Mouse (Mus musculus) liver, postnatal 0 days (tissue): Measurements from ENCODE around the gene Psmb6. TPM values are rescaled to one million over a fixed set of nuclear protein-coding genes. Genes with fewer than 3 reads are reported as not detected.

Experiments
- ATAC-seq: fragments of 200-750 bp; cut with Nextera tagmentation; 2 replicates; pipeline ENCODE4 v1.8.0; 2017; ENCODE audit warnings: mild to moderate bottlenecking, moderate library complexity
- DNase-seq: peaks from one replicate; pipeline ENCODE4 v3.0.0-alpha.2; 2016
- H3K27ac ChIP-seq: fragments of 300-500 bp; sonication (generic); 2 replicates; pipeline ENCODE4 v1.5.1; 2014; ENCODE audit warnings: antibody characterized with exemption, moderate library complexity, mild to moderate bottlenecking, low read depth
- H3K27me3 ChIP-seq: fragments of 300-500 bp; sonication (generic); 2 replicates; pipeline ENCODE4 v1.6.1; 2014; ENCODE audit warnings: low read length, control low read depth, mixed read lengths; ENCODE audit not compliant: insufficient read depth
- H3K36me3 ChIP-seq: fragments of 300-500 bp; sonication (generic); replicated peaks from 2 replicates; pipeline ENCODE4 v1.6.1; 2014; ENCODE audit warnings: mild to moderate bottlenecking, control low read depth, low read length, moderate library complexity, mixed read lengths; ENCODE audit not compliant: insufficient read depth
- H3K4me1 ChIP-seq: fragments of 300-500 bp; sonication (generic); 2 replicates; pipeline ENCODE4 v1.6.1; 2014; ENCODE audit warnings: antibody characterized with exemption, mild to moderate bottlenecking, control low read depth; ENCODE audit not compliant: insufficient read depth
- H3K4me2 ChIP-seq: fragments of 300-500 bp; sonication (generic); 2 replicates; pipeline ENCODE4 v1.6.1; 2014; ENCODE audit warnings: low read depth, mild to moderate bottlenecking, low read length, moderate library complexity, mixed read lengths
- H3K4me3 ChIP-seq: fragments of 300-500 bp; sonication (generic); 2 replicates; pipeline ENCODE4 v1.5.1; 2014; ENCODE audit warnings: low read depth, low read length
- H3K9ac ChIP-seq: fragments of 300-500 bp; sonication (generic); replicated peaks from 2 replicates; pipeline ENCODE4 v1.6.1; 2014; ENCODE audit warnings: mild to moderate bottlenecking, moderate library complexity
- H3K9me3 ChIP-seq: fragments of 300-500 bp; sonication (generic); 2 replicates; pipeline ENCODE4 v1.6.1; 2016; ENCODE audit warnings: mild to moderate bottlenecking, control low read depth, low read length, mixed read lengths
- CTCF ChIP-seq: sonication (generic); IDR thresholded peaks from 2 replicates; pipeline ENCODE4 v1.5.1; 2016; ENCODE audit warnings: antibody characterized with exemption, low read depth
- EP300 ChIP-seq: IDR thresholded peaks from 2 replicates; pipeline ENCODE4 v1.6.1; 2016; ENCODE audit warnings: antibody characterized with exemption, low read depth, mild to moderate bottlenecking
- WGBS: fragments of 180-500 bp; shearing (Covaris S2); extraction: QIAGEN DNeasy Blood & Tissue Kit; methylation state at CpG from one replicate; pipeline ENCODE4 v1.1.7; 2014; ENCODE audit not compliant: insufficient replicate concordance; 5-methylcytosine and 5-hydroxymethylcytosine counted together
- polyA plus RNA-seq: library from polyadenylated mRNA; unstranded; fragments of >200 nt; fragmentation: Nextera tagmentation; extraction: Ambion mirVana; gene quantifications from 2 replicates; pipeline ENCODE4 v1.2.1, GENCODE M21; 2015

The Psmb6 gene
- polyA plus RNA-seq, 1 experiment from 2014 or later, result 325 TPM

GRCm38 (mm10) chr11:70511242-70511641 lies 13.9 kb upstream of the Psmb6 start:
- Histone ChIP-seq H3K4me1 (no peaks in the 10 kb centered on the region), H3K36me3 (no peaks in the 10 kb centered on the region), H3K27ac (no peak overlapping the region), H3K4me2 (no peak overlapping the region), H3K4me3 (no peak overlapping the region), H3K9ac (no peak overlapping the region), H3K9me3 (no peaks in the 10 kb centered on the region), H3K27me3 (no peaks in the 10 kb centered on the region)
- no peak for TF ChIP-seq CTCF
- no peak for TF ChIP-seq EP300
- ATAC-seq, result no peak
- no peak for DNase-seq
- 52% methylated on average over 2 of the region's 2 CpGs for WGBS

DNA sequence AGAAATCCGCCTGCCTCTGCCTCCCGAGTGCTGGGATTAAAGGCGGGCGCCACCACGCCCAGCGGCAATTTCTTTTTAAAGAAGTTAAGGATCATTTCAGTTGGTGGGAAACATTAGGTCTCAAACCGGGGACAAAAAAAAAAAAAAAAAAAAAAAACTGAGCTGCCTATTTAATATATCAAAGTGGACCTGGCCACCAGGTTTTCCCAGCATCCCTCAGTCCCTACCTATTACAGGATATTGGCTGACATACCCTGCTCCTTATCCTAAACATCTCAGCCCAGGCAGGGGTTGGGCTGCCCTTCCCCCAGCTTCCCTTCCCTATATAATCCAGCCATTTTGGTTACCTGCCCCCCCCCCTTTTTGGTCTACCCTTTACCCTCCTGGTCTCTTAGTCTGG lies 13.3 kb upstream of the Psmb6 start:
- 74% methylated on average over 7 of the region's 7 CpGs for WGBS

DNA sequence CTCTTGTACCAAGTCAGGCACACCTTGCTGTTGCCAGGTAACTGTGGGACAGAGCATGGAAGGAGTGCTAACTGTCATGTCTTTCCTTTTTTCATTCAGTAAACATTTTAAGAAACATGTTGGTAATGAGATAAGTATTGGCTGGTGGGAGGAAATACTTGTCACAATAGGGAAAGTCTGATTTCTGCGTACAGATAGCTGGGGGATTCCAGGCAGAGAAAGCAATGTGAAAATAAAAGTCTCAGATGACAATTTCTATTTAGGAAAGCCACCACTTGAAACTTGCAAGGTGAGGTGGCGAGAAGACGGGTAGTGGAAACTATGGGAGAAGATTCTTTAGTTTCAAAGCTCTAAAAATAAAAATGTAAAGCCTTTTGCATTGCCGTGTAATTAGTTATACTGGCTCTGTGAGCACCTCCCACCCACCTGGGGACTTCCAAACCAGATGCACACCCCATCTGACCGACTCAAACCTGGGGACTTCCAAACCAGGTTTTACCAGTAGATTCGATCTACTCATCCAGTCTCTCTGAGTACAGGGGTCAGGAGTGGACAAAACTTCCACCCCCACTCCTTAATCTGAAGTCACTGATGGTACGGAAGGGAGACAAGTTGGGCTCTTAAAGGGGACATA lies 12.3 kb upstream of the Psmb6 start:
- H3K4me3 ChIP-seq, result no peak overlapping the region
- no peak for DNase-seq
- 60% methylated on average over 7 of the region's 7 CpGs for WGBS
- H3K9ac ChIP-seq, result no peak overlapping the region
- no peaks in the 10 kb centered on the region for H3K36me3 ChIP-seq
- H3K4me2 ChIP-seq, result no peak overlapping the region
- TF ChIP-seq EP300 (no peak), CTCF (no peak)
- no peaks in the 10 kb centered on the region for H3K27me3 ChIP-seq
- ATAC-seq, result no peak
- no peaks in the 10 kb centered on the region for H3K4me1 ChIP-seq
- no peaks in the 10 kb centered on the region for H3K9me3 ChIP-seq
- no peak overlapping the region for H3K27ac ChIP-seq

More for the DNA sequence above, 13.3 kb upstream of the Psmb6 start:
- ATAC-seq, result no peak
- no peaks in the 10 kb centered on the region for H3K27me3 ChIP-seq
- no peaks in the 10 kb centered on the region for H3K4me1 ChIP-seq
- H3K9me3 ChIP-seq, result no peaks in the 10 kb centered on the region
- no peak for DNase-seq
- no peaks in the 10 kb centered on the region for H3K36me3 ChIP-seq
- no peak overlapping the region for H3K27ac ChIP-seq
- TF ChIP-seq CTCF (no peak), EP300 (no peak)
- no peak overlapping the region for H3K4me2 ChIP-seq
- no peak overlapping the region for H3K4me3 ChIP-seq
- no peak overlapping the region for H3K9ac ChIP-seq

GRCm38 (mm10) chr11:70513520-70513919 lies 11.6 kb upstream of the Psmb6 start:
- ATAC-seq, result no peak
- no peak overlapping the region for H3K9ac ChIP-seq

GRCm38 (mm10) chr11:70514288-70514687 lies 10.9 kb upstream of the Psmb6 start, which contains the start of gene Vmo1:
Vmo1 (minus strand) TSS chr11:70514616.
- H3K9ac ChIP-seq, result no peak within 1 kb of the TSS
- H3K9me3 ChIP-seq, result no peaks in the 10 kb centered on the region
- no peak for ATAC-seq
- H3K36me3 ChIP-seq, result no peaks in the 10 kb centered on the region
- 0 out of 2 replicates have a peak, but pooled peaks cover 3% of the 10 kb centered on the region for H3K4me1 ChIP-seq
- no peaks in the 10 kb centered on the region for H3K27me3 ChIP-seq
- WGBS, result 73% methylated on average over 7 of the region's 7 CpGs
- no peak within 1 kb of the TSS for H3K4me3 ChIP-seq
- no peak within 1 kb of the TSS for H3K4me2 ChIP-seq
- TF ChIP-seq EP300, result no peak
- TF ChIP-seq CTCF, result no peak
- no peak within 1 kb of the TSS for H3K27ac ChIP-seq
- DNase-seq, result no peak

More at GRCm38 (mm10) chr11:70513520-70513919, 11.6 kb upstream of the Psmb6 start:
- no peaks in the 10 kb centered on the region for H3K27me3 ChIP-seq
- no peak for DNase-seq
- H3K4me1 ChIP-seq, result 0 out of 2 replicates have a peak, but pooled peaks cover 1% of the 10 kb centered on the region
- TF ChIP-seq EP300 (no peak), CTCF (no peak)
- H3K9me3 ChIP-seq, result no peaks in the 10 kb centered on the region
- H3K27ac ChIP-seq, result no peak overlapping the region
- H3K4me2 ChIP-seq, result no peak overlapping the region
- 69% methylated on average over 11 of the region's 11 CpGs for WGBS
- H3K36me3 ChIP-seq, result no peaks in the 10 kb centered on the region
- H3K4me3 ChIP-seq, result no peak overlapping the region

GRCm38 (mm10) chr11:70516352-70516751 lies 8.8 kb upstream of the Psmb6 start:
- ATAC-seq, result no peak
- TF ChIP-seq EP300, result no peak
- TF ChIP-seq CTCF, result peak; percentile 74

More at GRCm38 (mm10) chr11:70516352-70516751, 8.8 kb upstream of the Psmb6 start:
- no peaks in the 10 kb centered on the region for H3K9me3 ChIP-seq
- DNase-seq, result no peak
- no peaks in the 10 kb centered on the region for H3K27me3 ChIP-seq
- WGBS, result 20% methylated on average over 2 of the region's 2 CpGs
- H3K4me3 ChIP-seq, result no peak overlapping the region
- no peaks in the 10 kb centered on the region for H3K36me3 ChIP-seq
- no peak overlapping the region for H3K9ac ChIP-seq
- H3K27ac ChIP-seq, result no peak overlapping the region
- H3K4me2 ChIP-seq, result no peak overlapping the region
- H3K4me1 ChIP-seq, result peaks cover 8% of the 10 kb centered on the region
